In the genomic region with DNA sequence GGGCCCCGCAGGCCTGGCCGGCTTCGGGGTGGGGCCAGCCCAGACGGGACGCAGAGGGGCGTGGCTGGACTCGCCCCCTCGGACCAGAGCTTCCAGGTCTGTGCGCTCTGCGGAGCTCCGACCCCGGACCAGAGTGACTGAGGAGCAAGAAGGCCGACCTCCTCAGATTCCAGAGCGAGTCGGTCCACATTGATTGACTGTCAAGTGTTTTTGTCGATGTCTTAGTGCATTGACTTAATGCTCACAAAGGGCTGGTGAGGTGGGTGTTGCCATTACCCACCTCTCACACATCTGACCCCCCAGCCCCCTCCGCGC, we compare ENCODE assay signal across 8 mouse cellular contexts. TPM values are rescaled to one million over a fixed set of nuclear protein-coding genes. Genes with fewer than 3 reads are reported as not detected.
DNase-seq lines count a peak whose midpoint lies in the region; ATAC-seq and TF ChIP-seq lines count a peak whose summit lies in the region.

A gene (minus strand): TSS at position 177 of the 315 bp plus-strand sequence.

- H3K27ac ChIP-seq in cerebellum, adult 2 months (ENCODE audit: insufficient read depth, low read length), result peak within 1 kb of the TSS; percentile 79
- peak within 1 kb of the TSS; percentile 95 for H3K27ac ChIP-seq in hindbrain, embryonic 15.5 days (replicated peaks)
- H3K27ac ChIP-seq in liver, embryonic 16.5 days (ENCODE audit: low read length), result peak within 1 kb of the TSS; percentile 18; the same call in 1 of the 2 replicates

- H3K4me3 ChIP-seq in cerebellum, adult 2 months (replicated peaks; ENCODE audit: insufficient read depth, low read depth, low read length), result peak within 1 kb of the TSS; percentile 89
- H3K4me3 ChIP-seq in G1E (ENCODE audit: low read depth, low read length), result peak within 1 kb of the TSS; percentile 84
- H3K4me3 ChIP-seq in hindbrain, embryonic 15.5 days, result peak within 1 kb of the TSS; percentile 94
- peak within 1 kb of the TSS; percentile 69 for H3K4me3 ChIP-seq in liver, embryonic 16.5 days (ENCODE audit: low read depth, low read length)

- H3K4me2 ChIP-seq in hindbrain, embryonic 15.5 days, result peak within 1 kb of the TSS; percentile 82
- H3K4me2 ChIP-seq in liver, embryonic 16.5 days (ENCODE audit: low read depth, low read length), result peak within 1 kb of the TSS; percentile 91

- H3K36me3 ChIP-seq in G1E (replicated peaks), result peaks cover 4% of the 10 kb centered on the region
- H3K36me3 ChIP-seq in hindbrain, embryonic 15.5 days, result peaks cover 7% of the 10 kb centered on the region
- no peaks in the 10 kb centered on the region for H3K36me3 ChIP-seq in liver, embryonic 16.5 days (ENCODE audit: control insufficient read depth, insufficient read depth)

- no peak for TF ChIP-seq CTCF in cerebellum, adult 2 months (IDR thresholded peaks at IDR 0.05; ENCODE audit: borderline replicate concordance, insufficient read depth, low read depth, low read length)
- TF ChIP-seq CTCF in G1E (IDR thresholded peaks at IDR 0.05; ENCODE audit: low read depth, low read length), result no peak

- peak; percentile 47; the same call in 1 of the 2 replicates for TF ChIP-seq POLR2A in cerebellum, adult 2 months (IDR thresholded peaks at IDR 0.05; ENCODE audit: borderline replicate concordance, insufficient read depth, low read length)

- WGBS in cerebellum, adult 2 months, result 0% methylated on average over 18 of the region's 18 CpGs
- under 1% methylated on average over 18 of the region's 18 CpGs for WGBS in hindbrain, embryonic 15.5 days
- WGBS in liver, embryonic 16.5 days (ENCODE audit: insufficient replicate concordance), result 1% methylated on average over 18 of the region's 18 CpGs

- peaks cover 10% of the 10 kb centered on the region for H3K4me1 ChIP-seq in cerebellum, adult 2 months (ENCODE audit: control insufficient read depth, insufficient read depth, low read length)
- peaks cover 22% of the 10 kb centered on the region for H3K4me1 ChIP-seq in G1E (ENCODE audit: insufficient read depth, low read depth, low read length)
- peaks cover 24% of the 10 kb centered on the region for H3K4me1 ChIP-seq in hindbrain, embryonic 15.5 days (replicated peaks)
- H3K4me1 ChIP-seq in liver, embryonic 16.5 days (ENCODE audit: control insufficient read depth, low read depth, low read length), result peaks cover 17% of the 10 kb centered on the region

- peak within 1 kb of the TSS; percentile 88 for H3K9ac ChIP-seq in hindbrain, embryonic 15.5 days
- peak within 1 kb of the TSS; percentile 57 for H3K9ac ChIP-seq in liver, embryonic 16.5 days (ENCODE audit: low read depth, low read length)

- no peaks in the 10 kb centered on the region for H3K27me3 ChIP-seq in cerebellum, adult 2 months (ENCODE audit: control insufficient read depth, insufficient read depth, low read length)
- H3K27me3 ChIP-seq in G1E (ENCODE audit: insufficient read depth, low read length), result peaks cover 28% of the 10 kb centered on the region
- no peaks in the 10 kb centered on the region for H3K27me3 ChIP-seq in hindbrain, embryonic 15.5 days
- peaks cover 12% of the 10 kb centered on the region for H3K27me3 ChIP-seq in liver, embryonic 16.5 days (ENCODE audit: control insufficient read depth, insufficient read depth, low read depth, low read length)

- H3K9me3 ChIP-seq in G1E (replicated peaks), result no peaks in the 10 kb centered on the region
- H3K9me3 ChIP-seq in hindbrain, embryonic 15.5 days, result no peaks in the 10 kb centered on the region
- H3K9me3 ChIP-seq in liver, embryonic 16.5 days (replicated peaks; ENCODE audit: control insufficient read depth, low read length), result no peaks in the 10 kb centered on the region

- ATAC-seq in G1E (ENCODE audit: extremely low read depth, insufficient number of reproducible peaks, low FRiP score, poor library complexity, severe bottlenecking), result no peak
- peak; percentile 88; the same call in 1 of the 2 replicates for ATAC-seq in hindbrain, embryonic 15.5 days (ENCODE audit: low FRiP score, low read depth)
- ATAC-seq in liver, embryonic 16.5 days (ENCODE audit: low read depth), result no peak

- no peak for DNase-seq in cerebellum, adult 2 months
- no peak for DNase-seq in cerebellum, adult 11-12 months
- DNase-seq in G1E (ENCODE audit: low spot score), result no peak
- no peak for DNase-seq in gastrocnemius, adult 18-20 months (ENCODE audit: low spot score)
- no peak for DNase-seq in retina, postnatal 1 day
- no peak for DNase-seq in cerebellum, postnatal 25 days

RNA-seq across cellular contexts. Expression of the gene that starts here (rescaled TPM):
- polyA plus RNA-seq in cerebellum, adult 2 months (2012; rRNA removed), result 318 and 338 TPM in 2 replicates
- total RNA-seq in G1E (2014; fragmentation: Nextera tagmentation), result 6.8 and 10.7 TPM in 2 replicates
- 2.6 and 3.4 TPM in 2 replicates for total RNA-seq in G1E (2017)
- 8.2 and 10.1 TPM in 2 replicates for polyA plus RNA-seq in G1E (2012)
- total RNA-seq in gastrocnemius, adult 18-20 months (2021), result 10 to 100 TPM; 58.6 to 61.0 TPM
- 76.9 and 90.2 TPM in 2 replicates for polyA plus RNA-seq in hindbrain, embryonic 15.5 days (2015; fragmentation: Nextera tagmentation; extraction: Ambion mirVana)
- polyA plus RNA-seq in liver, embryonic 16.5 days (2015; fragmentation: Nextera tagmentation; extraction: Ambion mirVana), result 1.5 and 1.9 TPM in 2 replicates

Comparison
In these comparisons a context has a peak if more than half of its experiments do, and no peak if none do; other contexts are left out.
1. RNA of the gene that starts here (total RNA-seq): 58.6 to 61.0 TPM in gastrocnemius, adult 18-20 months; 2.6 to 10.7 TPM in G1E; every median in the first group is over 4 times any median in the second.
2. H3K27ac ChIP-seq: peak in every context shown above with its lines; median percentile 95 in hindbrain, embryonic 15.5 days; 79 in cerebellum, adult 2 months; 18 in liver, embryonic 16.5 days.
3. Peak in every context shown above with its lines, with median percentiles within 50 percentile points of each other: H3K4me3 ChIP-seq.